Mouse (Mus musculus) c-Kit-positive CD71-positive TER-119-positive erythroid progenitor cells, embryonic 14.5 days (primary cell): ENCODE measurements around the gene Cpne5.
"Not testable (repeated sequence)": the region's sequence is repeated elsewhere in the genome, so short reads cannot be mapped to it uniquely, and the experiment has no call there.

Experiments used
- DNase-seq: peaks from one replicate; pipeline ENCODE4 v3.0.0-alpha.2; 2013; ENCODE audit warnings: low spot score

The Cpne5 gene

GRCm38 (mm10) chr17:29257001-29257511, 19.1 kb upstream of the Cpne5 start:
- DNase-seq: no peak

- no peak for DNase-seq
Observed at GRCm38 (mm10) chr17:29256507-29256906, 18.5 kb upstream of the Cpne5 start.

- DNase-seq: not testable (repeated sequence)
Observed at GRCm38 (mm10) chr17:29254784-29255183, 16.8 kb upstream of the Cpne5 start.

- no peak for DNase-seq
Observed at GRCm38 (mm10) chr17:29253684-29254083, 15.7 kb upstream of the Cpne5 start.

GRCm38 (mm10) chr17:29253236-29253635, 15.3 kb upstream of the Cpne5 start:
- DNase-seq: no peak

- no peak for DNase-seq
Observed at GRCm38 (mm10) chr17:29251608-29252390, 13.8 kb upstream of the Cpne5 start.

GRCm38 (mm10) chr17:29251006-29251405, 13.0 kb upstream of the Cpne5 start:
- DNase-seq: not testable (repeated sequence)

GRCm38 (mm10) chr17:29249512-29249911, 11.5 kb upstream of the Cpne5 start:
- no peak for DNase-seq

GRCm38 (mm10) chr17:29247881-29248280, 9.9 kb upstream of the Cpne5 start:
- DNase-seq: no peak

- peak; percentile 59 for DNase-seq
Observed at GRCm38 (mm10) chr17:29246602-29247001, 8.6 kb upstream of the Cpne5 start.

GRCm38 (mm10) chr17:29245725-29246124, 7.8 kb upstream of the Cpne5 start:
- no peak for DNase-seq

- DNase-seq: no peak
Observed at GRCm38 (mm10) chr17:29244912-29245311, 6.9 kb upstream of the Cpne5 start.

GRCm38 (mm10) chr17:29238421-29238945, 516 bp upstream of the Cpne5 start:
- DNase-seq: no peak

GRCm38 (mm10) chr17:29237267-29237771, 648 bp downstream of the Cpne5 start:
- DNase-seq: no peak

- DNase-seq: no peak
Observed at GRCm38 (mm10) chr17:29236111-29236510, 1.9 kb downstream of the Cpne5 start.

- no peak for DNase-seq
Observed at GRCm38 (mm10) chr17:29231109-29231508, 6.9 kb downstream of the Cpne5 start.

GRCm38 (mm10) chr17:29220631-29221030, 17.3 kb downstream of the Cpne5 start:
- DNase-seq: no peak

- no peak for DNase-seq
Observed at GRCm38 (mm10) chr17:29218017-29218416, 19.9 kb downstream of the Cpne5 start.

GRCm38 (mm10) chr17:29216078-29216477, 21.9 kb downstream of the Cpne5 start:
- DNase-seq: no peak

GRCm38 (mm10) chr17:29214655-29215054, 23.3 kb downstream of the Cpne5 start:
- DNase-seq: no peak

- DNase-seq: no peak
Observed at GRCm38 (mm10) chr17:29214193-29214456, 23.8 kb downstream of the Cpne5 start.

GRCm38 (mm10) chr17:29213381-29214192, 24.4 kb downstream of the Cpne5 start:
- no peak for DNase-seq

- DNase-seq: no peak
Observed at GRCm38 (mm10) chr17:29211836-29212235, 26.1 kb downstream of the Cpne5 start.
